Mouse (Mus musculus) retina, adult 2 months (tissue): Measurements from ENCODE around the gene Slc8a2.

Experiments
- DNase-seq: peaks from one replicate; pipeline ENCODE4 v3.0.0-alpha.2; 2012; ENCODE audit warnings: low read depth, low spot score

The Slc8a2 gene

DNA sequence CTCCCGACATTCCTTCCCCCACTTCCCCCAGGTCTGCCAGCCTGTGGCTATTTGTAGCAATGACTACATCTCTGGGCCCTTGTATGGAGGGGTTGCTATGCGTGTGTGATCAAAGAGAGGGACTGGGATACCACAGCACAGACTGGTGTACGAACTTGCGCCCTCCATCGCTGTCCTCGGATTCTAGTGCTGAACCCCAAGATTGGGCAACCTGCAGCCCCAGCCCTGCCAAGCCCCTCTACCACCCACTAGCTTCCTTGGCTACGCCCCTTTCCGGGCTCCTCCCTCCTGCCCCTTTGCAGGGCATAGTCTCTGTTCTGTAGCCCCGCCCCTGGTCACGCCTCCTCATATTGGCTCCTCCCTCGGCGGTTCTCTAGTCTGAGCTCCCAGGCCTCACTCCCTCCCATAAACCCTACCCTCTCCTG, at the start of gene Slc8a2:
TSS of gene Slc8a2 (plus strand) at position 406 of the 425 bp plus-strand sequence.
- no peak for DNase-seq

DNA sequence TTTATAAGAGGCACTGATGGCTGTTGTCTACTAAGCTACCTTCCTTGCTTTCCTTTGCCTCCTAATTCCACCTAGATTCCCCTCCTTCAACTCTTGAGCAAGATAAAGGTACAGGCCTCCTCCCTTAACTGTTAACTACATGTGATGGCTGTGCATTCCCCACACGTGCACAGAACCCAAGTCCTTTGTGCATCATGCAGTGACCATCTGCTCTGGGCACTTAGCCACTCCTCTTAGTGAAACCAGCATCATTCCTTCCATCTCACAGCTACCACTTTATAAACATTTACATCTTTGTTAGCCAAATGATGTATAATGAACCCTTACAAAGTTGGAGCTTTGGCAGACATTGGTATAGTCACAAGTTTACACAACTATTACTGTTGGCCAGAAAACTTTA, 49.7 kb upstream of the Slc8a2 start:
- no peak for DNase-seq

DNA sequence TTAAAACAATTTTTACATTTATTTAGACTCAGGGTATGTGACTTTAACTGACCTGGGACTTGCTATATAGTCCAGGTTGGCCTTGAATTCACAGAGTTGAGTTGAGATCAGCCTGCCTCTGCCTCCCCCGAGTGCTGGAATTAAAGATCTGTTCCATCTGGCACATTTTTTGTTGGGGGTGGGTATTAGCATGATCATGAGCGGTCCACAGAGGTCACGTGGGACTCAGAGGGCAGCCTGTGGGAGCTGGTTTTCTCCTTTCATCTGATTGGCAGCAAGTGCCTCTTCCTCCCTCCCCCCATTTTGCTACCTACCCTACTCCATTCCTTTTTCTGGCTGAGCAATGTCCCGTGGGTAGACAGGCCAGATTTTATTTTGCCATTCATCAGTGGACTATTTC, 49.0 kb upstream of the Slc8a2 start:
- no peak for DNase-seq

DNA sequence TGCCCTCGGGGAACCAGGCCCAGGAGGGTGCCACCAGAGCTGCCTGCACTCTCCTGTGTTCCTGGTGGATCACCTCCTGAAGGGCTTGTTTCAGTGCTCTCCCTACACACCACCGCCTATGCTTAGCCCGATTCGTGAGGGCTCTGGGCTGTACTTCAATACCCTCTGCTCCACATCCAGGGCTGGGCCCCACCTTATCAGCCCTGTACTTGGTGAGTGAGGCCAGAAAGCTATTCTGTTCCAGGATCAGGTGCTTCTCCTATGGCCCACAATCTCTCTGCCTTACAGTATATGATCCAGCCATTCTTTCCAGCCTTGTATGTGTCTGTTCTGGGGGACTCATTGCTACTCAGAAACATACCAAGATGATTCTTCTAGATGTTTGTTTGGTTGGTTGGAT, 46.3 kb upstream of the Slc8a2 start:
- DNase-seq: no peak

DNA sequence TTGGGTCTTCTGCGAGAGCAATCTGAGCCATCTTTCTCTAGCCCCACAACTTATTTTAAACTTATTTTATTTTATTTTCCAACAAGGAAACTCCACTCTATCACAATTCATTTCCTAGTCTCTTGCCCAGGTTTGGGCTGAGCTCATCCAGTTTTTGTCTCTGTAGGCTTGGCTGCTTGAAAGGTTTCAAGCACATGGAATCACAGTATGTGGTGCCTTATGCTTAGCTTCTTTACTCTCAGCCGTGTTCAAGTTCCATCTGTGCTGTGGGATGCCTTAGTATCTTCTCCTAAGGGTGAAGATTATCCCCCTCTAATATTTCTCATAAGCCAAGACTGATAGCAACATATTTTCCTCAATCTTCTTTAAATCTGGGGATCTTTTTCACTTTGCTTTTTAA, 42.0 kb upstream of the Slc8a2 start:
- no peak for DNase-seq

DNA sequence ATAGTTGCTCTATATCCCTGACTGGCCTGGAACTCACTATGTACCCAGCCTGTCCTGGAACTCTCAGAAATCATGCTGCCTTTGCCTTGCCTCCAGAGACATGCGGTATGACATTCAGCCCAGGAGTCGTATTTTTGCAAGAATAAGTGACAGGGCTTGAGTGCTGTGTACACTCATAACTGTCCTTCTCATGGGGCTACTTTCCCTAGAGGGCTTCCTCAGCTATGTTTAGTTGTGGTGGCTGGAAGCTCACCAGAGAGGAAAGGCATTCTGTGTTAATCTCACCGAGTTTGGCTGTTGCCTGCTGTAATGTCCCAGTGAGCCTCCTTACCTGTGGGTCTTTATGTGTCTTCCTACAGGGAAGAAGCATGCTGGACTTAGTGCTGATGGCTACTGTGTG, 35.0 kb upstream of the Slc8a2 start:
- no peak for DNase-seq

DNA sequence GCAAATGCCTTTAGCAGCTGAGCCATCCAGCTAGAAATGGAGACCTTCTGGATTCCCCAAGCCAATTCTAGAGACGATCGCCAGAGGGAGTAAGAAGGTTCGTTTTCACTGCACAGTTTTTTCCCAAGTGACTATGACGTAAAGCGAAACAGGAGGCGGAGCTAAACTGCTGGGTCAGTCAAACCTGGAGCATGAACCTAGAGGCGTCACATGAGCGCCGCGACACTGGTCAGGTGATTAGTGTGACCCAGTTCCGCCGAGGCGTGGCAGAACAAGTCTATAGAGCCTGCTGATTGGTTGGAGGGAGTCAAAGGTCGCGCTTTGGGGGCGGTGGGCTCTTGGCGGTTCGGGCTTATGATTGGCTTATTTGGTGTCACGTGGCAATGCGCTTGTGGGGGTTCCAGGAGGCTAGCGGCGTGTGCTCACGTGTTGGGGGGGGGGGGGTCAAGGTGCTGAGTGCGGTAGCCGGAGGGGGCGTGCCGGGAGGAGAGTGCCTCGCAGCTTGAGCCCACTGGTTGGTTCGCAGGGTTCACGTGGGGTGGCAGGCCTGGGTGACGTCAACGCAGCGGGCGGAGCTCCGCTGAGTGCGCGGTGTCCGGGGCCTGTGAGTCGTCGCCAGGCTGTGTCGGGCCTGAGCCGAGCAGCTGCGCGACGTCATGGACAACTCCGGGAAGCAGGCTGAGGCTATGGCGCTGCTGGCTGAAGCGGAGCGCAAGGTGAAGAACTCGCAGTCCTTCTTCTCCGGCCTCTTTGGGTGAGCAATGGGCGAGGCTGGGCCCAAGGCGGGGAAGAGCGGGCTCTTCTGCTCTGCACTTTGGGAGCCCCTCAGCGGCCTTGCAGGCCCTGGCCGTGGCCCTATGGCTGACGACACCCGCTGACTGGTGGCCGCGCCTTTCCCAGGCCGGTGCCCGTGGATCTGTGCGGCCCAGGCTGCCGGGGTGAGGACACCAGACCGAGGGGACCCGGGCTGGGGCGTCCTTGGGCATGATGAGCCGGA, 31.3 kb upstream of the Slc8a2 start, which contains the start of gene Napa:
TSS of gene Napa (plus strand) at position 438 of the 997 bp plus-strand sequence.
- peak; percentile 100 for DNase-seq

DNA sequence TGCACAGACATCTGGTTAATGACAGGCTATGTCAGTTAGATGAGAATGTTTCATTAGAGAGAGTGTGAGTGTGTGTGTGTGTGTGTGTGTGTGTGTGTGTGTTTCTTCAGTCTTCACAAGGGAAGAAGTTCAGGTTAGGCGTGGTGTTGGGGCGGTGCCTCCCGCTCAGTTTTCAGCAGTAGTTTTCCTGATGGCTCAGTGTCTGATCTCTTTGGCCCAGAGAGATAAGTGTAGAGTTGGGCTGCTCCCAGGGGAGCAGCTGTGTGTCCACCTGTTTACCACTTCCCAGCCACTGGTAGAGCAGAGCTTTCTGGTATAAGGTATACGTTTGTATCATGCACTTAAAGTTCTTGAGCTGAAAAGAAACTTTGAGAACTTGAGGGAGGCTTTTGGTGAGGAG, 29.7 kb upstream of the Slc8a2 start:
- DNase-seq: no peak

DNA sequence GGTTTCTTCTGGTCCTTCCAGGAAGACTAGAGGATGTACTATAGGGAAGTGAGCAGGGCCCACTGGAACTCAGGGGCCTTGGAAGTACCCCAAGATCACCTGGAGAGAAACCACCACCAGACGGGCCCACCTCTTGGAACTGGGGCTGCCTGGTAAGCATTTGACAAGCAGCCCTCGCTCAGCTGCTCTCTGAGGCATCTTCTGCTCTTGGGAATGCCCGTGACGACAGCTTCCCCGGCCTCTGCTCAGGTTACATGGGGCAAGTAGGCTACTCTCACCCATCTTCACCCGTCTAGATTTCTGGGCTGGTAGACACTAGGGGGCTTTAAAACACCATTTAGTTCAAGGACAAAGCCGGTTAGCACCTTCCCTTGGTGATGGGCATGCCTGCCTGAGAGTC, 28.5 kb upstream of the Slc8a2 start:
- DNase-seq: no peak

DNA sequence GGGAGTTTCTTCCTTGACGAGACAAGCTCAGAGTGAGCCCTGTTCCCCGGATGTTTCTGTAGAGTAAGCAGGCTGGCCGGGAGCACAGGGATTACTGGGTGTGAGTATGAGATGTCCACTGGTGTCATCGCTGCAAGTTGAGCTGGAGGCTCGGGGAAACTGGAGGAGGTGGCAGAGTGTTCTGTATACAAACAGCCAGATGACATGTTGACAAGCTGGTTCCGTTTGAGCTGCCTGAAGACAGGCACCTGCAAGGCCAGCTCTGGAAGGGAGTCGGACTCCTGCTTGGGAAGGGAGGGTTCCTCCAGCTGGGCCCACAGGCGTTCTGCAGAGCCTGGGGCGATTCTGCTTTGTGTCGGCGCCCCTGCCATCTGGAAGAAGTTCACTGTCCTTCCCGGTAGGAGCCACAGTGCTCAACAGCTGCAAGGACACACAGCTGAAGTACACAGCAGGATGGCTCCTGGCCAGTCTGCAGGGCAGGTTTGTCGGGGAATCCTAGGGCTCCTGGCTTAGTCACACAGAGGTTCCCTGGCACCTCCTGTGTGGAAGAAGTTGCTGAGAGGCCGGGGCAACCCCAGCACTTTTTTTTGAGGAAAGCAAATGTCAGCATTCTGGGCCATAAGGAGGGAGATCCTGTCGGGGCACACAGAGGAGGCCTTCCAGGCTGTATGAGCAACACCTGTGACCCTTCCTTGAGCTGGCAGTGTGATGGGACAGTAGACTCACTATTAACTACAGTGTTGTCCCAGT, 27.7 kb upstream of the Slc8a2 start:
- no peak for DNase-seq

DNA sequence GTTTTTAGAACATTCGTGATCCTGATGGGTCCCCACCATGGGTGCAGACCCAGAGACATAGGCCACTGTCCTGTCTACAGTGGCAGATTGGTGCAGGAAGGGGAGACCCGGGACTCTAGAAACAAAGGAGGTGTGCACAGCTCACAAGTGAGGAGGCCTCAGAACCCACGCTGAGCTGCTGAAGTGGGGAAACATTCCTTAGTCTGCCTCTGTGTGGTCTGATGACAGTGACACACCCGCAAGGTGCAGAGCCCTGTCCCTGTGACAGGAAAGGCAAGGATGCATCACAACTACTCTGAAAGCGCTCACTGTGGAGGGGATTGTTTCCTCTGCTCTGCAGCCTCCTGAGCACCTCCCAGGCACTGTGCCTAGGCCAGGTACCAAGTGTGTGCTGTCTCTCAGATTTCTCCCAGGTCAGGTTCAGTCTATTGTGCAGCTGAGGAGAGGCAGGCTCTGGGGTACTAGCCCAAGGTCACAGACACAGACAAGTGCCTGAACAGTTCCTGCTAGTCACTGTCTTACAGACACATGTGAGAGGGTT, 26.9 kb upstream of the Slc8a2 start:
- no peak for DNase-seq

DNA sequence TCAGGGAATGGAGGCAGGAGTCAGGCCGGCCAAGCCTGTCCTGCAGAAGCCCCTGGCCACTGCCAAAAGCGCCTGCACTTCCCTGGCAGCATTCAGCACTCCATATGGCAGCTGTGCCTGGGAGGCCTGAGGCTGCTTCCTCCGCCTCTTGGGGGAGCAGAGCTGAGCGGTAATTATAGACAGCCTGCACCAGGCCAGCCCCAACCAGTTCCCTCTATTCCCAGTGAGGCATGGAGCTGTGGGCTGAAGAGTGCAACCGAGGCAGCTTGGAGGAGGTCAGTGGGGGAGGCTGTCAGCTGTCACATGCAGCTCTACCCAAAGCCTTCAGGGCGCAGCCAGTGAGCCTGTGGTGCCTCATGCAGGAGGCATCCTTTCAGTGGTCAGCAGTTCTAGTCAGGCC, 25.9 kb upstream of the Slc8a2 start:
- DNase-seq: no peak

DNA sequence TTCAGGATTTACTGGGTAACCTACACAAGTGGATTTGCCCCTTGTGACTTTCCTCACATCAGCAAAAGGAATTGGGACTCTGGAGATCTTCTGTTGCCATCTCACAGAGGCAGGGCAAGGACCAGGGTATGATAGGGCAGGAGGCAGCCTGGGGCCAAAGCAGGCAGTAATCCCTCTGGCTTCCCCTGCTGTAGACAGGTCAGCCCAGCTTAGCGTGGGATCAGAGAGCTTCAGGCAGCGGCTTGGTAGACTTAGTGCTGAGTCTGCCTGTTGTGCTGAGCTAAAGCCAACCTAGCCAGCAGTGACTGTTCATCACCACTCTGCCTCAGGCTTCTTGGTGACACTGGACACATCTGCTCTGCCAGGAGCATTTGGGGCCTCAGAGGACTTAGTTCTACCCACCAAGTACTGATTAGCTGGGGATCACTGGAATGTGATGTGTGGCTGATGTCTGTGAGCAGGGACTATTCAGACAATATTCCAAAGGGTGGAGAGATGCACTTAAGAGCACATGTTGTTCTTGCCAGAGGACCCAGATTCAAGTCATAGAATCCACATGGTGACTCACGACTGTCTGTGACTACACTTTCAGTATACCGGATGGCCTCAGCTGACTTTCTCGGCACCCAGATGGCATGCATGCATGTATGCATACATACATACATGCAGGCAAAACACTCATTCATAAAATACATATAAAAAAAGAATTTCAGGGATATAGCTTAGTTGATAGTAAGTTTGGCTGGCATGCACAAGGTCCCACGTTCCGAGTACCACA, 24.8 kb upstream of the Slc8a2 start:
- DNase-seq: peak; percentile 77

DNA sequence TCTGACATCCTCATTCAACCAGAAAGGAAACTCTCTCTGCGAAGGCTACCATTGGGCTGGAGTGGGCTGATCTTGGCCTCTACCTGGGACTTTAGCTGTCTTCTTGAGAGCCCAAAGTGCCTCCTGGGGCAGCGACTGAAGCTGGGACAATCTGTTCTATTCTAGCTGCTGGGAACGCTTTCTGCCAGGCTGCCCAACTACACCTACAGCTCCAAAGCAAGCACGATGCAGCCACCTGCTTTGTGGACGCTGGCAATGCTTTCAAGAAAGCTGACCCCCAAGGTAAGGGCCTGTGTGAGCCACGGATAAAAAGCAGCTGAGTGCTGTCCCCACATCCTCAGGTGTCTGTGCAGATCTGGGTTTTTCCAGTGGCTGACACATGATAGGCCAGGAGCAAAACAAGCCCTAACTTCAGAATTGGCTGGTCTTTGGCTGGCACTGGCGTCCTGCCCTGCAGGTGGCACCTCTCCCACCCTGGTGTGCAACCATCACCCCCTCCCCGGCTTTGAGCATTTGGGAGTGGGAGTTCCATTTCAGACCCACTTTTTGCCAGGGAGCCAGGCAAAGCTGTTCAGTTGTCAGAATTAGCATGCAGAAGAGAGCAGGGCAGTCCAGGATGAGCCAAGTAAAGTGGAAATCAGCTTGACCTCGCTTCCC, 20.6 kb upstream of the Slc8a2 start:
- no peak for DNase-seq

DNA sequence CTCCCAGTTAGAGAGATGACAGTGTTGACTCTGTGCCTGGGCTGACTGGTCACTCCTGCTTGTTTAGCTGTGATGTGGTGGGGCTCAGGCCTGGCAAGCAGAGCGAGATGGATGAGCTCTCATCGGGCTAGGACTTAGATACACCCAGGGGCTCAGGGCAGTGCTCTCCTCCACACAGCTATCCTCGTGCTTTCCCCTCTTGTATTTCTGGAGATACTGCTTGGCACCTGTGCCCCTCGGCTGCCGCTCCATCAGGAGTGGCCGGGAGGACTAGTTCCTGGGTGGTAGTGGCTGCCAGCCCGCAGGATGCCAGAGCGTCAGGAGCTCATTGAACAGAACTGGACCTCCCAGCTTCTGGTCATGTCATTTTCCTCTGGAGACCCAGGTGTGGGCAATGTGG, 19.5 kb upstream of the Slc8a2 start:
- no peak for DNase-seq

DNA sequence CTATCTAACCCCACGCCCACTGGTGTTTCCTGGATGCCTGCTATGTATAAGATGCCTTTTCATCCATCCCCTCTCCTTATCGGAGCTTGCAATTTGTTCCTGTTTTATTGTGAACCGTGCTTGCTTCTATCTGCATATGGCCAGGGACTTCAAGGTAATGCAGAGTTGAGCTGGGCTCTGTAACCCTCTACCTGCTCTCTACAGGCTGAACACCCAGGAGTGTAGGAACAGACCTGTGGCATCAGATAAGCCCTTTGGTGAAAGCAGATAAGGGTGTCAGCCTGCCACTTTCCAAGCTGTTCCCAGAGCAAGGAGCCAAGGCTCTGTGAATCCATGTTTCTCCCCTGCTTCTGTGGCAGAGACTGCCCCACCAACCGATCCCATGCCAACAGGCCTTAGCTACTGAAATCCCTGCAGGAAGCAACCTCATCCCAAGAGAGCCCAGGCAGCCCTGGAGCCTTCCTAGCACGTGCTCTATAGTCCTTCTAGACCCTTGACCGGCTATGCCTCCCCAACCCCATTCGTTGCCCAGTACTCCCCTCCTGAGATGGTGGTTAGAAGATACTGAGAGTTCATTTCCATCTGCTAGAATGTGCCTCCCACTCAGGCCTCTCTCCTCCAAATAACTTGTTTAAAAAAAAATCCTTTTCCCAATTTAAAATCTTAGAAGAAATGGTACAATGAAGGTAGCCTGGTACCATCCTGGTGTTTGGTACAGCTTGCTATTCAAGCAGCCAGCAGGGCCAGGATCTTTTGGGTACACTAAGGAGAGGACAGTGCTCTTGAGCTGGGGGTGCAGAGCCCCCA, 18.1 kb upstream of the Slc8a2 start:
- no peak for DNase-seq

DNA sequence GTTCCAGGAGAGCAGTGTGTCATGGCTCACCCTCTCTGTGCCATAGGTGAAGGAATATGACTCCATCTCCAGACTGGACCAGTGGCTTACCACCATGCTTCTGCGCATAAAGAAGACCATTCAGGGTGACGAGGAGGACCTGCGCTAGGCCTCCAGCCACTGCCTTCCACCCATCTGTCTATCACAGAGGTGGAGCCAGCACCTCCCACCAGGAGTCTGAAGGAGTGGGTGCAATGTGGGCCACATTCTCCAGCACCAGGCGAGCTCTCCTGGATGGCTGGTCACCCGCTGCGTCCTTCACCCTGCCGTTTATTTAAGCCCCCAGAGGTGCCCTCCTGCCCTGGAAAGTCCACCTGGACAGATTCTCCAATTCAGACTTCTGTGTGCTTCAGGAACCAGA, 13.2 kb upstream of the Slc8a2 start:
- no peak for DNase-seq

DNA sequence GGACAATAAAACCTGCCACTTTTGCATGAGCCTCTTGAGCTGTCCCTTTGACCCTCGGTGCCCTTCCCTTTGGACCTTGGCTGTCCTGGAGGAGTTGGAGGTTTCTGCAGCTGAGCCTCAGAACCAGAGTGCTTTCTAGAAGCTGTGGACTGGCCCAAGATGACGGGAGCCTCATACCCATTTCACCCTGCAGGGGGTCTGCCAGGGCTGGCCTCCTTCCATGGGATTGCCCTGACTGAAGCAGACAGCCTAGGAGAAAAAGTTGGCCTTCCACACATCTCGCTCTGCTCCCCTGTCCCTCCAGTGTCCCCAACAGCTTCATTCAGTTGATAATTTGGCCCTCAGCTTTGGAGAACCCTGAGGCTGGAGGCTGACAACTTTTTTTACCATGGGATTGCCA, 12.5 kb upstream of the Slc8a2 start:
- DNase-seq: no peak

DNA sequence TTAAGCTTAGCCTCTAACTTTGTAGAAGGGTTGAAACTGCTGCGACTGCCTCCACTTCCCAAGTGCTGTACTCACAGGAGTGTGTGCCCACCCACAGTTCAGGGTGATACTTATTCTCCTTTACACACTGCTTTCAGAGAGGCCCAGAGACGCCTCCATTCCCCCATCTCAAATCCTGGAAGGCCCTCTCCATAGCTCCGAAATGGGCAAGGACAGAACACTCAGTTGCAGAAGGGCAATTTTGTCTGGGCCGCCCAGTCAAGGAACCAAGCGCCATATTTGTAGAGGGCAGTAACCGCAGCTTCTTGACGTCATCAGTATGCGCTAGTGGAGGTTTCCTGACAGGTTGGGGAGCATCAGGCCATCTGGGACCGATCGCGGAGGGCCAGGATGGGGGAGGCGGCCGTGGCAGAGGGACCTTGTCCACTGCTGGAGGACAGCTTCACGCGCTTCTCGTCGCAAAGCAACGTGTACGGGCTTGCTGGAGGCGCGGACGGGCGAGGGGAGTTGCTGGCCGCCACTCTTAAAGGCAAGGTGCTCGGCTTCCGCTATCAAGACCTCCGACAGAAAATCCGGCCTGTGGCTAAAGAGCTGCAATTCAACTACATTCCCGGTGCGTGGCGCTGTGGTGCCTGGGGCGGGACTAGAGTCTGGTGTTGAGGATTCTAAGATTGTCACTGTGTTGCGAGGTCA, 9.9 kb upstream of the Slc8a2 start, which contains the start of gene Kptn:
TSS of gene Kptn (plus strand) at position 327 of the 693 bp plus-strand sequence.
- DNase-seq: peak; percentile 92

DNA sequence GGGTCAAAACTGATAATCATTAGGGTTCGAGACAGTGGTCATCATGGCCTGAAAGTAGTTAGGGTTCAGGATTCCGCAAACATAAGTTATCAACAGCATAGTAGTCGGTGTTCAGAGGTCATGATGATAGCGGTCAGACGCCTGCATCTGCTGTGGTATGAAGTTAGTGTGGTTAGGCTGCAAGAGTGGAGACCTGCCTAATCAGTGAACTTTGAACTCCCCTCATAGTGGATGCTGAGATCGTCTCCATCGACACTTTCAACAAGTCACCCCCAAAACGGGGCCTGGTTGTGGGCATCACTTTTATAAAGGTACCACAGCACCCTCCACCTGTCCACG, 9.4 kb upstream of the Slc8a2 start:
- no peak for DNase-seq
